Mouse (Mus musculus): ENCODE data around the gene Kctd7.

DNA sequence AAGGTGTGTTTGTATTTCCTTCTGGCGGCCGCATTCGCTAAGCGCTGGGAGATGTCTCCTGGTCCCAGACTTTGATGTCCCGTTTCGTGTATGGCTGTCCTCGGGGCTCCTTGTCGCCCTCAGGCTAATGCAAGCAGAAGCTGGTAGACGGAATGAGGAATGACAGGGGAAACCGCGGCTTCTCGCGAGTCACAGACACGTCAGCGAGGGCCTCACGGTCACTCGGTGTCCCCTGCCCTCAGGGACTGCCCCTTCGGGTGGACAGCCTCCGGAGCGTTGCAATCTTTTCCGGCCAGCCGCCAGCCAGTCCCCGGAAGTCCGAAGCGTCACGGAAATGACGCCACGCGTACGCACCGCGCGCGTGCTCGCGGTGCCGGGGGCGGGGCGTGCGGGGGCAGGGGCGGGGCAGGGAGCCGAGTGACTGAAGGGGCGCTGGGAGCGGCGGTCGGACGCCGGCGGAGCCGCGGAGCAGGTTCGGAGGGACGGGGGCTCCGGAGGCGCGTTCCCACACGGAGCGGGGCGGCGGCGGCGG is 26.8 kb downstream of the Kctd7 start, which contains the start of gene Rabgef1:
- TF ChIP-seq CTCF (IDR thresholded peaks at IDR 0.05; ENCODE audit: low read depth, low read length) (no peak), POLR2A (IDR thresholded peaks at IDR 0.05; ENCODE audit: borderline replicate concordance, low read depth, low read length) (no peak; the same call in 1 of the 2 replicates)

All from bone marrow macrophage, adult 2 months (primary cell).